ENCODE assay signal across 9 mouse cellular contexts in the genomic region with DNA sequence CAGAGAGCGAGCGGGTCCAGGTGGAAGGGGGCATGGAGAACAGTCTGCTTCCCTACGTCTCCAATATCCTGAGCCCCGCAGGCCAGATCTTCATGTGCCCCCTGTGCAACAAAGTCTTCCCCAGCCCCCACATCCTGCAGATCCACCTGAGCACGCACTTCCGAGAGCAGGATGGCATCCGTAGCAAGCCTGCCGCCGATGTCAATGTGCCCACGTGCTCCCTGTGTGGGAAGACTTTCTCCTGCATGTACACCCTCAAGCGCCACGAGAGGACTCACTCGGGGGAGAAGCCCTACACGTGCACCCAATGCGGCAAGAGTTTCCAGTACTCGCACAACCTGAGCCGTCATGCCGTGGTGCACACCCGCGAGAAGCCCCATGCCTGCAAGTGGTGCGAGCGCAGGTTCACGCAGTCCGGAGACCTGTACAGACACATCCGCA. TPM values are rescaled to one million over a fixed set of nuclear protein-coding genes. Genes with fewer than 3 reads are reported as not detected.
DNase-seq lines count a peak whose midpoint lies in the region; ATAC-seq and TF ChIP-seq lines count a peak whose summit lies in the region.
"Had no signal": no experiment of that assay in that cellular context is flagged by ENCODE, and none has a peak within 500 bp of the region (broad histone marks: within the 10 kb centered on the region; RNA-seq: fewer than 3 reads in every experiment).

No protein-coding gene starts in this region.

- no peak for DNase-seq in liver, postnatal 0 days
- no peak for DNase-seq in lung, adult 18-20 months
- DNase-seq in thymus, adult 18-20 months, result no peak
- DNase-seq: adrenal gland, postnatal 36 days had no signal

- H3K36me3 ChIP-seq in liver, embryonic 12.5 days, result peaks cover 23% of the 10 kb centered on the region
- H3K36me3 ChIP-seq in liver, postnatal 0 days (replicated peaks; ENCODE audit: insufficient read depth, low read length), result peaks cover 15% of the 10 kb centered on the region
- H3K36me3 ChIP-seq in hindbrain, embryonic 15.5 days, result no peaks in the 10 kb centered on the region
- peaks cover 16% of the 10 kb centered on the region; the same call in 1 of the 2 replicates for H3K36me3 ChIP-seq in neural tube, embryonic 13.5 days
- H3K36me3 ChIP-seq in intestine, postnatal 0 days (ENCODE audit: control insufficient read depth, insufficient read depth), result peaks cover 21% of the 10 kb centered on the region

- H3K27me3 ChIP-seq in liver, embryonic 12.5 days (replicated peaks), result no peaks in the 10 kb centered on the region
- no peaks in the 10 kb centered on the region for H3K27me3 ChIP-seq in liver, postnatal 0 days (ENCODE audit: insufficient read depth, low read length)
- no peaks in the 10 kb centered on the region for H3K27me3 ChIP-seq in hindbrain, embryonic 15.5 days
- H3K27me3 ChIP-seq in neural tube, embryonic 13.5 days, result no peaks in the 10 kb centered on the region
- no peaks in the 10 kb centered on the region for H3K27me3 ChIP-seq in intestine, postnatal 0 days (replicated peaks; ENCODE audit: control insufficient read depth, insufficient read depth, low read length)

- no peak for TF ChIP-seq EP300 in liver, postnatal 0 days (IDR thresholded peaks at IDR 0.05; ENCODE audit: low read depth)

- 0 out of 2 replicates have a peak, but pooled peaks have one; percentile 16 for ATAC-seq in liver, embryonic 12.5 days
- ATAC-seq in liver, postnatal 0 days, result no peak
- peak; percentile 25; the same call in 1 of the 2 replicates for ATAC-seq in hindbrain, embryonic 15.5 days (ENCODE audit: low FRiP score, low read depth)
- ATAC-seq in neural tube, embryonic 13.5 days (ENCODE audit: low read depth), result 0 out of 2 replicates have a peak, but pooled peaks have one; percentile 7
- no peak for ATAC-seq in intestine, postnatal 0 days

- H3K9ac ChIP-seq in liver, embryonic 12.5 days, result no peak overlapping the region
- H3K9ac ChIP-seq in liver, postnatal 0 days (replicated peaks), result no peak overlapping the region
- H3K9ac ChIP-seq in hindbrain, embryonic 15.5 days, result peak overlapping the region; percentile 33; the same call in 1 of the 2 replicates
- H3K9ac ChIP-seq in neural tube, embryonic 13.5 days, result peak overlapping the region; percentile 59
- H3K9ac ChIP-seq in intestine, postnatal 0 days (ENCODE audit: low read depth, low read length), result no peak overlapping the region

- H3K9me3 ChIP-seq in liver, embryonic 12.5 days (replicated peaks), result no peaks in the 10 kb centered on the region
- no peaks in the 10 kb centered on the region for H3K9me3 ChIP-seq in liver, postnatal 0 days (ENCODE audit: low read length)
- H3K9me3 ChIP-seq in hindbrain, embryonic 15.5 days, result no peaks in the 10 kb centered on the region
- H3K9me3 ChIP-seq in neural tube, embryonic 13.5 days, result no peaks in the 10 kb centered on the region
- no peaks in the 10 kb centered on the region for H3K9me3 ChIP-seq in intestine, postnatal 0 days (ENCODE audit: control insufficient read depth)

- no peak overlapping the region for H3K4me3 ChIP-seq in liver, embryonic 12.5 days
- no peak overlapping the region for H3K4me3 ChIP-seq in liver, postnatal 0 days (ENCODE audit: low read depth, low read length)
- peak overlapping the region; percentile 32 for H3K4me3 ChIP-seq in cortical plate, adult 2 months (ENCODE audit: insufficient read depth, low read length)
- peak overlapping the region; percentile 93 for H3K4me3 ChIP-seq in hindbrain, embryonic 15.5 days
- H3K4me3 ChIP-seq in neural tube, embryonic 13.5 days, result peak overlapping the region; percentile 86
- no peak overlapping the region for H3K4me3 ChIP-seq in intestine, postnatal 0 days (ENCODE audit: low read depth, low read length)

- no peak overlapping the region for H3K4me2 ChIP-seq in liver, embryonic 12.5 days
- no peak overlapping the region for H3K4me2 ChIP-seq in liver, postnatal 0 days (ENCODE audit: low read depth, low read length)
- H3K4me2 ChIP-seq in hindbrain, embryonic 15.5 days, result peak overlapping the region; percentile 44
- peak overlapping the region; percentile 84 for H3K4me2 ChIP-seq in neural tube, embryonic 13.5 days
- no peak overlapping the region for H3K4me2 ChIP-seq in intestine, postnatal 0 days (replicated peaks; ENCODE audit: low read depth)

- H3K4me1 ChIP-seq in liver, embryonic 12.5 days, result peaks cover 29% of the 10 kb centered on the region
- peaks cover 20% of the 10 kb centered on the region for H3K4me1 ChIP-seq in liver, postnatal 0 days (ENCODE audit: insufficient read depth)
- H3K4me1 ChIP-seq in cortical plate, adult 2 months (ENCODE audit: control insufficient read depth, insufficient read depth, low read length), result peaks cover 2% of the 10 kb centered on the region; the same call in 1 of the 2 replicates
- H3K4me1 ChIP-seq in hindbrain, embryonic 15.5 days (replicated peaks), result peaks cover 39% of the 10 kb centered on the region
- peaks cover 66% of the 10 kb centered on the region for H3K4me1 ChIP-seq in neural tube, embryonic 13.5 days (replicated peaks)
- H3K4me1 ChIP-seq in intestine, postnatal 0 days (replicated peaks; ENCODE audit: control insufficient read depth, insufficient read depth, low read length), result no peaks in the 10 kb centered on the region; the same call in 1 of the 2 replicates

- no peak for TF ChIP-seq CTCF in liver, postnatal 0 days (IDR thresholded peaks at IDR 0.05; ENCODE audit: low read depth)
- TF ChIP-seq CTCF in cortical plate, adult 2 months (IDR thresholded peaks at IDR 0.05; ENCODE audit: extremely low read depth, insufficient read depth, low read length), result no peak
- no peak for TF ChIP-seq CTCF in intestine, postnatal 0 days (IDR thresholded peaks at IDR 0.05; ENCODE audit: low read depth)

- WGBS in liver, embryonic 12.5 days (ENCODE audit: insufficient replicate concordance), result 92% methylated on average over 25 of the region's 25 CpGs
- WGBS in liver, postnatal 0 days (ENCODE audit: insufficient replicate concordance), result 96% methylated on average over 25 of the region's 25 CpGs
- 50% methylated on average over 25 of the region's 25 CpGs for WGBS in hindbrain, embryonic 15.5 days
- 47% methylated on average over 25 of the region's 25 CpGs for WGBS in neural tube, embryonic 13.5 days
- WGBS in intestine, postnatal 0 days, result 92% methylated on average over 25 of the region's 25 CpGs

- H3K27ac ChIP-seq in liver, embryonic 12.5 days, result no peak overlapping the region
- no peak overlapping the region for H3K27ac ChIP-seq in liver, postnatal 0 days (ENCODE audit: low read depth)
- peak overlapping the region; percentile 54 for H3K27ac ChIP-seq in cortical plate, adult 2 months (ENCODE audit: insufficient read depth, low read length)
- H3K27ac ChIP-seq in hindbrain, embryonic 15.5 days (replicated peaks), result peak overlapping the region; percentile 58
- H3K27ac ChIP-seq in neural tube, embryonic 13.5 days (replicated peaks), result peak overlapping the region; percentile 29; the same call in 1 of the 2 replicates
- H3K27ac ChIP-seq in intestine, postnatal 0 days (ENCODE audit: low read depth, low read length), result no peak overlapping the region

- 0 out of 2 replicates have a peak, but pooled peaks have one; percentile 27 for TF ChIP-seq POLR2A in cortical plate, adult 2 months (IDR thresholded peaks at IDR 0.05; ENCODE audit: extremely low read depth, insufficient read depth, low read length)

RNA-seq across cellular contexts. Expression of a gene that starts 6.0 kb away (rescaled TPM):
- 0.49 TPM in 2 replicates for polyA plus RNA-seq in liver, embryonic 12.5 days (2016; fragmentation: Nextera tagmentation; extraction: Ambion mirVana)
- polyA plus RNA-seq in liver, postnatal 0 days (2015; fragmentation: Nextera tagmentation; extraction: Ambion mirVana), result 1.5 TPM in 2 replicates
- polyA plus RNA-seq in cortical plate, adult 2 months (2012; rRNA removed), result 105 and 117 TPM in 2 replicates
- polyA plus RNA-seq in hindbrain, embryonic 15.5 days (2015; fragmentation: Nextera tagmentation; extraction: Ambion mirVana), result 11.8 and 16.3 TPM in 2 replicates
- polyA plus RNA-seq in neural tube, embryonic 13.5 days (2015; fragmentation: Nextera tagmentation; extraction: Ambion mirVana), result 5.9 and 8.3 TPM in 2 replicates
- polyA plus RNA-seq in intestine, postnatal 0 days (2015; fragmentation: Nextera tagmentation; extraction: Ambion mirVana), result 2.5 and 3.1 TPM in 2 replicates

Comparison
In these comparisons a context has a peak if more than half of its experiments do, and no peak if none do; other contexts are left out.
1. ATAC-seq: peak in liver, embryonic 12.5 days (single experiment), hindbrain, embryonic 15.5 days (single experiment) and neural tube, embryonic 13.5 days (single experiment); none in liver, postnatal 0 days (single experiment) and intestine, postnatal 0 days (single experiment).
2. H3K27ac ChIP-seq: peak in cortical plate, adult 2 months (single experiment), hindbrain, embryonic 15.5 days (single experiment) and neural tube, embryonic 13.5 days (single experiment); none in liver, embryonic 12.5 days (single experiment), liver, postnatal 0 days (single experiment) and intestine, postnatal 0 days (single experiment).
3. H3K4me2 ChIP-seq: peak in hindbrain, embryonic 15.5 days (single experiment) and neural tube, embryonic 13.5 days (single experiment); none in liver, embryonic 12.5 days (single experiment), liver, postnatal 0 days (single experiment) and intestine, postnatal 0 days (single experiment).
4. H3K4me3 ChIP-seq: peak in cortical plate, adult 2 months (single experiment), hindbrain, embryonic 15.5 days (single experiment) and neural tube, embryonic 13.5 days (single experiment); none in liver, embryonic 12.5 days (single experiment), liver, postnatal 0 days (single experiment) and intestine, postnatal 0 days (single experiment).
5. H3K9ac ChIP-seq: peak in hindbrain, embryonic 15.5 days (single experiment) and neural tube, embryonic 13.5 days (single experiment); none in liver, embryonic 12.5 days (single experiment), liver, postnatal 0 days (single experiment) and intestine, postnatal 0 days (single experiment).